Mouse (Mus musculus): ENCODE measurements at regions not wholly inside any gene's neighbourhood (a gene's known extent, or its start where the extent isn't known, plus 50 kb on each side); places are given as distances from the start of the nearest gene placed in this dataset.

GRCm38 (mm10) chr12:71506716-71507115, 197.0 kb downstream of the Dact1 start:
- TF ChIP-seq CTCF (IDR thresholded peaks at IDR 0.05; ENCODE audit: control insufficient read depth, insufficient read depth, insufficient replicate concordance, low read depth, low read length) (no peak), POLR2A (IDR thresholded peaks at IDR 0.05; ENCODE audit: control insufficient read depth, low read depth, low read length) (no peak)
- Histone ChIP-seq H3K4me1 (ENCODE audit: control insufficient read depth, insufficient read depth, low read length) (no peaks in the 10 kb centered on the region; the same call in 1 of the 2 replicates), H3K27me3 (ENCODE audit: control insufficient read depth, insufficient read depth, low read length) (no peaks in the 10 kb centered on the region), H3K36me3 (ENCODE audit: control insufficient read depth, insufficient read depth, low read length) (no peaks in the 10 kb centered on the region), H3K4me3 (ENCODE audit: control insufficient read depth, low read depth, low read length) (no peak overlapping the region), H3K27ac (ENCODE audit: control insufficient read depth, insufficient read depth, low read depth, low read length) (no peak overlapping the region)

GRCm38 (mm10) chr12:71512915-71513612, 203.4 kb downstream of the Dact1 start:
- Histone ChIP-seq H3K27ac (ENCODE audit: control insufficient read depth, insufficient read depth, low read depth, low read length) (no peak overlapping the region), H3K27me3 (ENCODE audit: control insufficient read depth, insufficient read depth, low read length) (no peaks in the 10 kb centered on the region), H3K4me3 (ENCODE audit: control insufficient read depth, low read depth, low read length) (no peak overlapping the region), H3K36me3 (ENCODE audit: control insufficient read depth, insufficient read depth, low read length) (no peaks in the 10 kb centered on the region), H3K4me1 (ENCODE audit: control insufficient read depth, insufficient read depth, low read length) (no peaks in the 10 kb centered on the region; the same call in 1 of the 2 replicates)
- TF ChIP-seq POLR2A (IDR thresholded peaks at IDR 0.05; ENCODE audit: control insufficient read depth, low read depth, low read length) (no peak), CTCF (IDR thresholded peaks at IDR 0.05; ENCODE audit: control insufficient read depth, insufficient read depth, insufficient replicate concordance, low read depth, low read length) (no peak)

GRCm38 (mm10) chr12:71519520-71519919, 209.8 kb downstream of the Dact1 start:
- Histone ChIP-seq H3K36me3 (ENCODE audit: control insufficient read depth, insufficient read depth, low read length) (no peaks in the 10 kb centered on the region), H3K27me3 (ENCODE audit: control insufficient read depth, insufficient read depth, low read length) (no peaks in the 10 kb centered on the region), H3K4me1 (ENCODE audit: control insufficient read depth, insufficient read depth, low read length) (no peaks in the 10 kb centered on the region), H3K27ac (ENCODE audit: control insufficient read depth, insufficient read depth, low read depth, low read length) (no peak overlapping the region), H3K4me3 (ENCODE audit: control insufficient read depth, low read depth, low read length) (no peak overlapping the region)
- TF ChIP-seq POLR2A (IDR thresholded peaks at IDR 0.05; ENCODE audit: control insufficient read depth, low read depth, low read length): no peak
- no peak for TF ChIP-seq CTCF (IDR thresholded peaks at IDR 0.05; ENCODE audit: control insufficient read depth, insufficient read depth, insufficient replicate concordance, low read depth, low read length)

GRCm38 (mm10) chr12:71521936-71522335, 212.3 kb downstream of the Dact1 start:
- Histone ChIP-seq H3K36me3 (ENCODE audit: control insufficient read depth, insufficient read depth, low read length) (no peaks in the 10 kb centered on the region), H3K27ac (ENCODE audit: control insufficient read depth, insufficient read depth, low read depth, low read length) (no peak overlapping the region)

GRCm38 (mm10) chr12:71522451-71522850, 212.8 kb downstream of the Dact1 start:
- Histone ChIP-seq H3K27ac (ENCODE audit: control insufficient read depth, insufficient read depth, low read depth, low read length) (no peak overlapping the region), H3K36me3 (ENCODE audit: control insufficient read depth, insufficient read depth, low read length) (no peaks in the 10 kb centered on the region), H3K4me1 (ENCODE audit: control insufficient read depth, insufficient read depth, low read length) (no peaks in the 10 kb centered on the region), H3K27me3 (ENCODE audit: control insufficient read depth, insufficient read depth, low read length) (no peaks in the 10 kb centered on the region), H3K4me3 (ENCODE audit: control insufficient read depth, low read depth, low read length) (no peak overlapping the region)
- no peak for TF ChIP-seq CTCF (IDR thresholded peaks at IDR 0.05; ENCODE audit: control insufficient read depth, insufficient read depth, insufficient replicate concordance, low read depth, low read length)
- TF ChIP-seq POLR2A (IDR thresholded peaks at IDR 0.05; ENCODE audit: control insufficient read depth, low read depth, low read length): no peak

More at GRCm38 (mm10) chr12:71521936-71522335, 212.3 kb downstream of the Dact1 start:
- Histone ChIP-seq H3K4me1 (ENCODE audit: control insufficient read depth, insufficient read depth, low read length) (no peaks in the 10 kb centered on the region), H3K27me3 (ENCODE audit: control insufficient read depth, insufficient read depth, low read length) (no peaks in the 10 kb centered on the region), H3K4me3 (ENCODE audit: control insufficient read depth, low read depth, low read length) (no peak overlapping the region)
- TF ChIP-seq CTCF (IDR thresholded peaks at IDR 0.05; ENCODE audit: control insufficient read depth, insufficient read depth, insufficient replicate concordance, low read depth, low read length) (no peak), POLR2A (IDR thresholded peaks at IDR 0.05; ENCODE audit: control insufficient read depth, low read depth, low read length) (no peak)

- Histone ChIP-seq H3K4me3 (ENCODE audit: control insufficient read depth, low read depth, low read length) (no peak overlapping the region), H3K27me3 (ENCODE audit: control insufficient read depth, insufficient read depth, low read length) (no peaks in the 10 kb centered on the region), H3K36me3 (ENCODE audit: control insufficient read depth, insufficient read depth, low read length) (no peaks in the 10 kb centered on the region), H3K4me1 (ENCODE audit: control insufficient read depth, insufficient read depth, low read length) (no peaks in the 10 kb centered on the region), H3K27ac (ENCODE audit: control insufficient read depth, insufficient read depth, low read depth, low read length) (no peak overlapping the region)
- TF ChIP-seq CTCF (IDR thresholded peaks at IDR 0.05; ENCODE audit: control insufficient read depth, insufficient read depth, insufficient replicate concordance, low read depth, low read length) (no peak), POLR2A (IDR thresholded peaks at IDR 0.05; ENCODE audit: control insufficient read depth, low read depth, low read length) (no peak)
Measured at GRCm38 (mm10) chr12:71524156-71524555, 214.5 kb downstream of the Dact1 start.

- Histone ChIP-seq H3K4me3 (ENCODE audit: control insufficient read depth, low read depth, low read length) (no peak overlapping the region), H3K36me3 (ENCODE audit: control insufficient read depth, insufficient read depth, low read length) (no peaks in the 10 kb centered on the region), H3K27me3 (ENCODE audit: control insufficient read depth, insufficient read depth, low read length) (no peaks in the 10 kb centered on the region), H3K27ac (ENCODE audit: control insufficient read depth, insufficient read depth, low read depth, low read length) (no peak overlapping the region), H3K4me1 (ENCODE audit: control insufficient read depth, insufficient read depth, low read length) (no peaks in the 10 kb centered on the region)
- TF ChIP-seq CTCF (IDR thresholded peaks at IDR 0.05; ENCODE audit: control insufficient read depth, insufficient read depth, insufficient replicate concordance, low read depth, low read length): no peak
- TF ChIP-seq POLR2A (IDR thresholded peaks at IDR 0.05; ENCODE audit: control insufficient read depth, low read depth, low read length): no peak
Measured at GRCm38 (mm10) chr12:71525255-71525927, 215.7 kb downstream of the Dact1 start.
